Mouse (Mus musculus) liver, adult (tissue): Measurements from ENCODE around the gene Dcdc2a.

Experiments
- GATA4 ChIP-seq: IDR thresholded peaks from 2 replicates; pipeline ENCODE4 v1.6.1; 2014; ENCODE audit warnings: mild to moderate bottlenecking, low read length; ENCODE audit not compliant: insufficient replicate concordance

The Dcdc2a gene

DNA sequence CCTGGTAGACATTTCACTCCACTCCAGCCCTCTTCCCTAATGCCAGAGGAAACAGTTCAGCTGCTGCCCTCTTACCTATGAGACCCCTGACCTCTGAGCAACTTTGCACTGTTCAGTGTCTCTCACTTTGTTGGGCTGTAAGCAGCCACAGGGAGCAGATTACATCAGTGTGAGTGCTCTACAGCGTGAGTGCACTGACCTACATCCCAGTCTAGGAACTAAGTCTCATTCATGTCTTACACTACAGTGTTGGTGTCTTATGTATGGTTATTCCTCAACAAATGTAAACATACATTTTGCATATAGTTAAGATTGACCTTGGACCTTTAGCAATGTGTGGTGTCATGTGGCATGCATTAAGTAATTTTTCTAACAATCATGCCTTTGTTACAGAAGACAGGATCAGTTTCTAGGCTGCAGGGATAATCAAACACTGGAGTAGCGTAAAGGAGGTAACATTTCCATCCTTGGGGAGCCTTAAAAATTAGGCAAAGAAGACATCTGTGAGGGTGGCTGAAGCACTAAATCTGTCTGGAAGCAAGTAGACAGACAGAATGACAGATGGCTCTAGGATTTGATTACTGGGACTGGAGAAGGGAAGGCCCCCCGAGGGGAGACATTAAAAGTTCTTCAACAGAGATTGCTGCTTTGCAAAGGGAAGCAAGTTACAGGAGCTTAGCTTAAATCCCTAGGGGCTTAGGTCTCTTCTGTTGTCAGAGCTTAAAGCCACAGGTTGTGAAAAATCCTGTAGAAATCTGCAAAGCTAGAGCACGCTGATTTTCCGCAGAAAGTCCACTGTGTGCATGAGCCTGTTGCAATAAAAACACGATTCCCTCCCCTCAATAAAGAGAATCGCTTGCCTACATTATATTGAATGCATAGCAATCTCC lies 130.9 kb downstream of the Dcdc2a start:
- TF ChIP-seq GATA4 = no peak

DNA sequence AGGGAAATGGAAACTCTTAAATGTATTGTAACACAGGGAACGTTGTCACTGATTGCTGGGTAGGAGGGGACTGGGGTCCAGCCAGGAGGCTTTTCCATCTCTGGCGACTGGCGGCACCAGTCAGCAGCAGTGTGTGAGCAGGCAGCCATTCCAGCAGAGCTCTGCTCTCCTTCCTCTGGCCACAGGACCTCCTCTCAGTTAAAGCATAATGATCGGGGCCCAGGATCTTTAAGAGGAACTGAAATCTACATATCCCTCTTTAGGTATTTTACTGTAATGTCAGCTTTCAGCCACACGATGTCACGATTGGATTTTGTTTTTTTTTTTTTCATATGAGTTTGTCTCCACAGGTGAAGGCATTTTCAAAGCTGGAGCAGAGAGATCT lies 131.5 kb downstream of the Dcdc2a start:
- TF ChIP-seq GATA4 = no peak

DNA sequence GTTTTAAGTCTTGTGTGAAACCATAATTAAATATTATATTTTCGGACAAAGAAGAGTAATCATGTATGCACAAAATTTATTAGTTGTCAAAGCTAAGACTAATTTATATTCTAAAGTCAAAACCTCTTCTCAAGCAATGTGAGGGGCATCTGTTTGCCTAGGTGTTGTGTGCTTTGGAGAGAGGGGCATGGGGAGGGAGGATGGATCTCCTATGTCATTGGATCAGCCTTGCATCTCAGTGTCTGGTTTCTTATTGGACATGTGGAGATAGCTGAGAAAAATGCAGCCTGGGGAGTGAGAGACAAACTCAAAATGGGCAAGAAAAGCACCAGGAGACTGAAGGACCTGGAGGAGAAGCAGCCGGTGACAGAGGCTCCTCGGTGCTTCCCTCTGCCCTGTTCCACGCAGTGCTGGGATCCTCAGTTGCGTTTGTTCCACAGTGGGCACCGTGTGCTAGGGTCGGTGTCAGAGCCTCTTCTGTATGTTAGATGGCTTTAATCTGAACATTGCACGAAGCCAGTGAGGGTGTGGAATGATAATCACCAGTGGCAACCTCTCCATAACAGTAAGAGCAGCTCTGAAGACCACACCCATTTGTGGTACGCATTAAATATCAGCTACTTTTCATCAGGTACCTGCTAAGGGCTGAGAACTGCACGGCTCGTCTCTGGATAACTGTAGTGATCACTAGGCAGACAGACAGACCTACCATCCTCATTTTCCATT lies 133.8 kb downstream of the Dcdc2a start:
- TF ChIP-seq GATA4 = no peak

DNA sequence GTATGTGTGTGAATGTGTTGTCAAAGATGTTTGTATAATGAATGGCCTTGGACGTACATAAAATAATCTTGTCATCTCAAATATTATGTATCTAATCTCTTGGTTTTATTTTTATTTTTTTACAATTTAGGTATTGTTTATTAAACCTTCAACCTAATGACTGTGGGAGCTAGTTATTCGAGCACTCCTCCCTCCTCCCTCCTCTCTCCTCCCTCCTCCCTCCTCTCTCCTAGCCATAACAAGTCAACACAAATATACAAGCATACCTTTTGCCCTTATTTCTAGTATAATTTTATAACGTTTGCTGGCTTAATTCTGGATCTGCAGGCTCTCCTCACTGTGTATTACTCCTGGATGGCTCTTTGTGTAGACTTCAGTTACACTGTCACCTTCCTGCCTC lies 134.4 kb downstream of the Dcdc2a start:
- TF ChIP-seq GATA4 = no peak

DNA sequence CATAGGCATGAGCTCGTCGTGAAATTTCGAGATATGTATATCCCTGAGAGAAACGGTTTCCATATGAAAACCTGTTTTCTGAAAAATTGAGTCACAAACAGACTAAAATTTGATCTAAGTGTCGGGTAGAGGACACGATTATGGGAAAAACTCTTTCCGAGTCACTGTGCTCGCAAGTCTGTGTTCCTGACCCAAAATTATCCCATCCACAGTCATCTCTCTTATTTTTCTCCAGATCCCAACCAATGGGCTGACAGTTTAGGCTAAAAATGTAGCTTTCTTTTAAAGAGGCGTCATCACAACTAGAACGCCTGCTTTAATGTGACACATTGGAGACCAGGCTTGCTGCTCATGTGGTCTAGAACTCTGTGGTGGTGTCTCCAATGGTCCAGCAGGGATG lies 139.9 kb downstream of the Dcdc2a start:
- TF ChIP-seq GATA4 = no peak

DNA sequence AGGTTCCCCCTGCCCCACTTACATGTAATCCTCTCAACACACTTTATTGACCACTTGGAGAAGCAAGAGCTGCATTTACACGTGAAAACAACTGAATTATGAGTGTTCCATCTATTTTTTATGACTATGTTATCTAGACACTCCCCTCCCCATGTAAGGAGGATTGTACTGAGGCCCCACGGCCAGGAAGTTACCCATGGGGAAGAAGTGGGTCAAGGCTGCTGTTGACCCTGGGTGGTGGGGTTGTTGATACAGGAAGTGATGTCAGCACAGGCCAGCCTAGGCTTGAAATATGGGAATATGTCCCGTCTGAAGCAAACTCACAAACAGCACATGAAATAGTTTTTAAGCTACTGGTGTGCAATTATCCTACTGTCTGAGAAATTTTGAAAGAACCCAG lies 144.1 kb downstream of the Dcdc2a start:
- no peak for TF ChIP-seq GATA4

DNA sequence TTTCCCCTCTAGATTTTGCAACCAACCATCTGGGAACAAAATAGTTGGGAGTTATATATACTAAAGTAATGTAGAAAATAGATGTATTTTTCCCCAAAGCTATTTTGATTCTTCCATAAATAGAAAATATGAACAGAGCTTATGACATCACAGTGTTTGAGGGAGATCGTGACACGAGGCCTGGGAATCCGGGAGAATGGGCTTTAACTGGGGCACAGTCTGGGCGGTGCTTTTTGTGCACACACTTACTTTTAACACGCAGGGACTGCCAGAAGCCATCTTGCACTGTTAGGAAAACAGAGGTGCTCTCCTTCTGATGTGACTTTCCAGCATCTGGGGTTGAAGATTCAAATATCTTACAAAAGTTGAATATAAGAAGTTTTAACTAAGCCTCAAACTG lies 151.1 kb downstream of the Dcdc2a start:
- no peak for TF ChIP-seq GATA4

DNA sequence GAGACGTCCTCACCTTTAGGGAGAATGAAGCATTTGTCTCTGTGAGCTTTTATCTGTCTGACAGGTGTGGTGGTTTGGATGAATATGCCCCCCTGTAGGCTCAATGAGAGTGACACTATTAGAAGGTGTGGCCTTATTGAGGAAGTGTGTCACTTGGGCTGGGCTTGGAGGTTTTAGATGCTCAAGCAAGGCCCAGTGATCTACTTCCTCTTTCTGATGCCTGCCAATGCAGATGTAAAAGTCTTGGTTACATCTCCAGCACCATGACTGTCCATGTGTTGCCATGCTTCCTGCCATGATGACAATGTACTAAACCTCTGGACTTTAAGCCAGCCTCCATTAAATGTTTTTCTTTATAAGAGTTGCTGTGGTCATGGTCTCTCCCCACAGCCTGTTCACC lies 162.6 kb downstream of the Dcdc2a start:
- no peak for TF ChIP-seq GATA4

DNA sequence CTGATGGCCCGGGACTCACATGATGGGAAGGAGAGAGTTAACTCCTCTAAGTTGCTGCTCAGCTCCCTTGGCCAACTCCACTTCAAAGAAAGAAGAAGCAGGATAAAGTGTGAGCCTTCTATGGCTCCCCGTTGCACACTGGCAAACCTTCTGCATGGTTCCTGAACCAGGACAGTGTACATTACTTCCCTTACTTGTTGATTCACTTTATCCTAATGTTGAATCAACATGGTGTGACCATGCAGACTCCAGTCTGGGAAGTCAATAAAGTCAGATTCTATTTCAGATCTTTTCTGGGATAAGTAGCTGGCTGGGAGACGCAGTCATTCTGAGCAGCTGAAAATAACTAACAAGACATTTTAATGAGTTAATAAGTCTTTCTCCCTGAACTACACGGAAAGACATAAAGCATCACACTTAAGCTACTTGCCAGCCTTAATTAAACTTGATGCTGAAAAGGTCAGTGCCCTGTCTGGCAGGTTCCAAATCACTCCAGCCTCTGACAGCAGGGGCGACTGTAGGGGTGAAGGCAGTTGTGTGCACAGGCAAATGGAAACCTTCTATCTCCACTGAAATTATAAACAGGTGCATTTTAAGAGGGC lies 164.5 kb downstream of the Dcdc2a start:
- no peak for TF ChIP-seq GATA4

DNA sequence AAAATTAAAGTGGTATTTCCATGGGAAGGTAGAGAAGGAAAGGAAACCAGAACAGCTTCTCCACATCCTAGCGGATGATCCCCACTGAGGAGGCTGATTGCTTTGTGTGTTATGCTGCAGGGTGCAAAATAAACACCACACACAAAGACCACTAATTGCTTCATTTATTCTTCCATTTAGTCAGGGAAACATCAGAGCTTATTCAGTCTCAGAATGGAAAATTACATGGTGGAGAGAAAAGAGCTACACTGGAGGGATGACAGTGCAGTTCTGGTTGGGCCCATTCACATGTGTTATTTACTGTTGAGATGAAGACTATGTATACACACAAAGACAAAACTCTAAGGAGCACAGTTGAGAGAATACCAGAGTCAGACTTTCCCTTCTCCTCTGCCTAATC lies 196.1 kb downstream of the Dcdc2a start:
- TF ChIP-seq GATA4 = no peak

DNA sequence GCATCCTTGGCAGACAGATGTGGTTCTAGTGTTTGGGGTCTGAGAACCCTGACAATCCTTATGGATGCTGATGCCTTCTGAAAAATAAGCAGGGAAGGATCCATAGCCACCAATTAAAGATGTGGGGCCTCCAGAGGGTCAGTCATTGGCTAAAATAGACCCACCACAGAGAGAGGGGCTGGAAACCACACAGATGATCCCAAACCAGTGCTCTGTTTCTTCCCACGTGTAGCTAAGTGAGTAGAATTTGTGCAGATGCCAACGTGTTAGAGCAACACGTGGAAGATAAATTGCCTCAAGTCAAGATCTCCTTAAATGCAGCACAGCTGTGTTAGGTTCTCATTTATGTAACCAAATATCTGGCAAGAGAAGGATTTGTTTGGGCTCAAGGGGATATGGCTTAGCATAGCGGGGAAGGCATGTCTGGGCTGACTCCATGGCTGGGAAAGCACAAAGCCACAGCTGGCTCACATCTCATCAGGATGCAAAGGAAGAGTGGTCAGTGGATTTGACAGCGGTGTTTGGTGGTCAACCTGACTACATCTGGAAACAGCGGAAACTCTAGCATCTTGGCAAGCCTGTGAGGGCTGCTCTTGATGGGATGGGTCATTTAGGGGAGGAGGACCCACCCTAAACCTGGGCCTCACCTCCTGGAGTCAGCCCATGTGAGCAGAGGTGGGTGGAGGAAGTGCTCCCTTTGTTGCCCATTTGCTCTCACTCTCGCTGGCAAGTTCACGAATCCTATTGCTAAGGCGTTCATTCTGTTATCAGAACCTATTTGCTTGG lies 198.9 kb downstream of the Dcdc2a start:
- TF ChIP-seq GATA4 = no peak

DNA sequence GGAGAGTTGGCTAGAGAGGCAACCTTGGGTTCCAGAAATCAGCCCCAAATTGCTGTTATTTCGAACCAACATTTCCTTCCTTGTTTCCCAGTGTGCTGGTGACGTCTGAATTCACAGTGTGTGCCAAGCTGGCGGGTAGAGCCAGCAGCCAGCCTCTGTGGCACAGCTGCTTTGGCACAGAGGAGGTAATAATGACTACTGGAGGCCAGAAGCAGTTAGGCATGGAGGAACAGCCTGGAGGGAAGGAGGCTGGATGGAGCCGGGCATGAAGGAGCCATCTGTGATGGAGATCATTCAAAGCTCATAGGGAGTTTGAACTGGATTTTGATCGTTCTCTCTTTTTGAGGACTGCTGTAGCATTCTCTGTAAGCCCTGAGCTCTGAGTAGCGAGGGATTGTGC lies 201.8 kb downstream of the Dcdc2a start:
- no peak for TF ChIP-seq GATA4
